Mouse (Mus musculus) bone marrow macrophage, adult 2 months (primary cell): ENCODE results near the gene Clptm1.
"Not testable (repeated sequence)": the region's sequence is repeated elsewhere in the genome, so short reads cannot be mapped to it uniquely, and the experiment has no call there.

ENCODE experiments used
- CTCF ChIP-seq: IDR thresholded peaks from 2 replicates; pipeline ENCODE4 v1.5.1; 2012; ENCODE audit warnings: low read depth, mild to moderate bottlenecking, low read length, moderate library complexity
- POLR2A ChIP-seq: IDR thresholded peaks from 2 replicates; pipeline ENCODE4 v1.6.1; 2012; ENCODE audit warnings: mild to moderate bottlenecking, low read depth, low read length, borderline replicate concordance

DNA sequence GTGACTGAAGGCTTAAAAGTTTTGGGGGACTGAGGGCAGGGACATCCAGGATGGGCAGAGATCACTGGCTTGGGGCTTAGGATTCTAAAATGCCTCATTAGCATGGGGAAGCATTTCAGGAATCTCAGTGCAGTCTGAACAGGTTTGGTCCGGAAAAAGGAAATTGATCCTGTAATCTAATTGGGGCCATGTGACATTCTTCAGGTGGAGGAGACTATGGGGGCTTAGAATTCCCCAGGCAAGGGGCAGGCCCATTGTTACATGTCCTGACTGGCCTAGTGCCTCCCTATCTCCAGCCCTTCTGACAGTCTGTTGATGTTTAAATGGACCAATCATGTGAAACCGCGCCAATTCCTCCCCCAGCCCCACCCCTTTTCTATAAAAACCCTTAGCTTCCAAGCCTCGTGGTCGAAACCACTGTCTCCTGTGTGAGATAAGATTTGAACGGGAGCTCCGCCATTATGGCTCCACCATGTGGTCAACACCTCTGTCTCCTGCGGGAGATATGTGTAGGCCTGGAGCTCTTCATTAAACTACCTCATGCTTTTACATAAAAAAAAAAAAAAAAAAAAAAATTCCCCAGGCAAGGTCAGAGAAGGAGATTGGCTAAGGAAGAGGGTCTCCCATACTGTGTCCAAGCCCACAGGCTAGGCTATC, 22.2 kb upstream of the Clptm1 start:
- TF ChIP-seq POLR2A, CTCF: not testable (repeated sequence)
